Mouse (Mus musculus) CD4-positive helper T cell, adult 2 months (primary cell): ENCODE data around the gene Smo.
"Not testable (repeated sequence)": the region's sequence is repeated elsewhere in the genome, so short reads cannot be mapped to it uniquely, and the experiment has no call there.

Experiments
- DNase-seq: peaks from one replicate; pipeline ENCODE4 v3.0.0-alpha.2; 2012; ENCODE audit warnings: low read depth, missing footprints, low spot score

Smo gene

GRCm38 (mm10) chr6:29726576-29727200, 8.6 kb upstream of the Smo start:
- DNase-seq = no peak

- DNase-seq = no peak
Measured at GRCm38 (mm10) chr6:29728035-29728434, 7.3 kb upstream of the Smo start.

DNA sequence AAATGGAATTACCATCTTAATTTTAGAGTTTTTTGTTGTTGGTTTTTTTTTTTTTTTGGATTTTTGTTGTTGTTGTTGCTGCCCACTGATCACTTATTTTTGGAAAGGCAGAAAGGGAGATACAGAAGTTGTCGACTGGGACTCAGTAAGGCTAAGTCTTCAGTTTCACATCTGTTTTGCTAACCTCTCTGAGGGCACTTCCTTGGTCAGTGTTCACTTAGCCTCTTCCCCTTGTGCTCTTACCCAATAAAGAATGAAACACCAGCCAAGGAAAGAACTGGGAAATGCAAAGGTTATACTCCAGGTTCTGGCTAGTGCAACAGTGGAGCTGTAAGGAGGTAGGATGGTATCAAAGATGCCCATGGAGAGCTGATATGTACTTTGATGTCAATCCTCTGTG, 5.8 kb upstream of the Smo start:
- no peak for DNase-seq

- peak; percentile 44 for DNase-seq
Measured at GRCm38 (mm10) chr6:29735689-29736451, 567 bp downstream of the Smo start.

DNA sequence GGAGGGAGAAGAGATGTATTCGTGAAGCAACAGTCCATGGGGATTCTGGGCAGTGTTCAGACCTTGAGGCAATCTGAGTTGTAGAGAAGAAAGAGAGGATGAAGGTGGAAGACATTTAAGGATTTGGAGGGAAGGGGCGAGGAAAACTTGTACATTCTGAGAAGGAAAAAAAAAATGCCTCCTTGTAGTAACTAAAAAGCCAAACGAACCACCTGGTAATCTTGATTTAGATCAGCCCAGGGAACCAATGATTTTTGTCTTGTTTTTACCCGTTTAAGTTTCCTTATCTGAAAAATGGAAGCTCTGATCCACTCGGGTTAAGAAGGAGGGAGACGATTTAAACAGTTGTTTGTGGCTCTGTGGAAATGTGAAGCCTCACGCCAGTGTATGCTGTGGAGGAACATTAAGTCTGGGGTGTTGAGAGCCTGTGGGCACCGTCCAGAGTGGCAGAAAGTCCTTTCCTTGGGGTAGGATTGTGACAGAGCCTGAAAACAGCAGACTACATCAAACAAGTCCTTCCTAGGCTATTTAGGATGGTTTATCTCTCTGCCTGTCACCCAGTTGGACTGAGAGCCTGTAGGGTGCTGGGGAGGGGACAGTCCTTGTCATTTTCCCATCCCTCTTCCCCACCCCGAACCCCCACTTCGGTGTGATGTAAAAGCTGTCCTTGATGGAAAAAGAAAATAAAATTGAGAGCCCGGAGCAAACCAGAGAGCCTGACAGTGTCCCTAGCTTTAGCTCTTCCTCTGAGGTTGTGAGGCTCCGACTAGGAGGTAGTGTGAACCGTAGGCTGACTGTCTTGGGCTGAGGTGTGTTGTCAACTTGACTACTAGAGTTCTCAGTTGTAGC, 1.5 kb downstream of the Smo start:
- DNase-seq = peak; percentile 21

DNA sequence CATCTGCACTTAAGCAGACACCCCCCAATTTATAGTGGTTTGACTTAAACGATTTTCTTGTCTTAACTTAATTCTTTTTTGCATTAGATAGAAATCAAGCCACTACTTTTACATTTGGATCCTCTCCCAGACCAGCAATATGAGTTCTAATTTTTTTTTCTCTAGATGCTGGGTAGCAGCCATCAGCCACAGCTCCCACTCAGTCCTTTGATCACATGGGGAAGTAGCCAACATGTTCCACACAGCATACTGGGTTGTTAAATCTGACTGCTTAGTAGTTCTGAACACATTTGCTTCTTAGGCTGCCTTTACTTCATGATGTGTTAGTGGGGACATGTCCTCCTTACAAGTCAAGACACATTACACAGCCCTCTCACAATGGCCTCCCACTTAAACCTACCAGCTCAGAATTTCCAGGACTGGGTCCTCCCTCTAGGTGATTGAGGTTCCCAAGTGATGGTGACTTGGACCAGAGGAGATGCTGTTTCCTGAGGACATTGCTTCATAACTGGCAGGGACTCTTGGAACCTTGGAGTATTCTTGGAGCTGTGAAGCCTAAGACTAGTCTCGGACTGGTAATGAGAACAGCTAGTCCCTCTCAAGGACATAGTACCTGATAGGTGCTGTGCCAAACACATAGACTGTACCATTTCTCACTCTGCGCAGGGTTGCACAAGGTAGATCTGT, 16.3 kb downstream of the Smo start:
- no peak for DNase-seq

GRCm38 (mm10) chr6:29753336-29753735, 18.0 kb downstream of the Smo start:
- DNase-seq = no peak

DNA sequence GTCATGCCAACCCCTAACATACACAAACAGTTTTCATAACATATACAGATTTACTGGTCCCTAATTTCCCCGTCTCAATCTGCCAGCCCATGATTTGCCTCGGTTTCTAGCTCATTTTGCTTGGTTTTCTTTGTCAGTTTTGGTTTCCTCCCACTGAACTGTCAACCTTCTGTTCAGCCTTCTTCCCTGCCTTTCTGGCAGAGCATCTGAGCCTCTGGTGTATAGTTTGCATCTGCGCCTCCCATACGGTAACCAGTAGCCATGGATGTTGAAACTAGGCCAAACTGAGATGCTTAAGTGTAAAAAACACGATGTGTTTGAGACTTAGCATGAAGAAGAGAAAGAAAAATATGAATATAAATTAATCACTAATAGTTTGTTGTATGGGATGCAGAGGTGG, 20.7 kb downstream of the Smo start:
- no peak for DNase-seq

- no peak for DNase-seq
Measured at GRCm38 (mm10) chr6:29756476-29756875, 21.2 kb downstream of the Smo start.

DNA sequence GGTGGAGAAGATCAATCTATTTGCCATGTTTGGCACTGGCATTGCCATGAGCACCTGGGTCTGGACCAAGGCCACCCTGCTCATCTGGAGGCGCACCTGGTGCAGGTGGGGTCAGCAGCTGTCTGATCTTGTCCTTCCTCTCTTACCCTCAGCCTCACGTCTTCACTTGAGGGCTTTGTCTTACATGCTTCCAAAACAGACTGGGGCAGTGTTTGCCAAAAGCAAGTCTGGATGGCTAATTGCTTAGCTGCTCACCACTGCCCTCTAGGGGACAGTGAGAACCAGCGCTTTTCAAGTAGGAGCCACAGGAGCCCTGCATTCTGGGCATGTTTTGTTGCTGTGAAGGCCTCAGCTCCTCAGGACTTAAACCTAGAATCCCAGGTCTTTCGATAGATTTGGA, 23.1 kb downstream of the Smo start:
- DNase-seq = peak; percentile 67

- no peak for DNase-seq
Measured at GRCm38 (mm10) chr6:29759012-29759679, 23.8 kb downstream of the Smo start.

GRCm38 (mm10) chr6:29760397-29760796, 25.1 kb downstream of the Smo start:
- not testable (repeated sequence) for DNase-seq

- no peak for DNase-seq
Measured at GRCm38 (mm10) chr6:29761282-29761681, 26.0 kb downstream of the Smo start.

- peak; percentile 35 for DNase-seq
Measured at GRCm38 (mm10) chr6:29762524-29762923, 27.2 kb downstream of the Smo start.

- DNase-seq = no peak
Measured at GRCm38 (mm10) chr6:29766874-29767273, 31.6 kb downstream of the Smo start.

- peak; percentile 99 for DNase-seq
Measured at GRCm38 (mm10) chr6:29767813-29768660, 32.7 kb downstream of the Smo start, which contains the start of gene Ahcyl2. Ahcyl2 (plus strand) TSS chr6:29768011.

DNA sequence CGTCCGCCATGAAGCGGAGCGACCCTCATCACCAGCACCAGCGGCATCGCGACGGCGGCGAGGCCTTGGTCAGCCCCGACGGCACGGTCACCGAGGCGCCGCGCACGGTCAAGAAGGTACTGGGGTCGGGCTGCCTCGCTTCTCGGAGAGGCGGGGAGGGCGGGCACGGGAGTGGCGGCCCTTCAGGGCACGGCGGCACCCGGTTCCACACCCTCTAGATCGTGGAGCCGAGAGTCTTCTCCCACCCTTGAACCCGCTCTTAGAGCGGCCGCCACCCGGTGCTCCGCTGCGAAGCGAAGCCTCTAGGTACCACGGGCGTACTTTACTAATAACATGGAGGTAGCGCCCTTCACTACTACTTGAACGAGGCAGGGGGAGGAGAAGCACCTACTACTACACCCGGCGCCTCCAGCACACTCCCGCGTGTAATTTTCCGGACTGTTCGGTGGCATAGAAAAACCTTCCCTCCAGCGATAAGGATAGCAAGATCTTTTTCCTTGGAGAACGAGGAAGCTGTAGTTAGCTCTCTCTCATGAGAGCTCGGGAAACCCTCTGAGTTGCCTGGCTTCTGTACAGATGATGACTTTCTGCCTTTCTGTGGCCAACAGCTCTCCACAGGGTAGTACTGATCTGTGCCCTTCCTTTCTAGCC, 33.6 kb downstream of the Smo start:
- DNase-seq = peak; percentile 66

GRCm38 (mm10) chr6:29770672-29771321, 35.5 kb downstream of the Smo start:
- no peak for DNase-seq

DNA sequence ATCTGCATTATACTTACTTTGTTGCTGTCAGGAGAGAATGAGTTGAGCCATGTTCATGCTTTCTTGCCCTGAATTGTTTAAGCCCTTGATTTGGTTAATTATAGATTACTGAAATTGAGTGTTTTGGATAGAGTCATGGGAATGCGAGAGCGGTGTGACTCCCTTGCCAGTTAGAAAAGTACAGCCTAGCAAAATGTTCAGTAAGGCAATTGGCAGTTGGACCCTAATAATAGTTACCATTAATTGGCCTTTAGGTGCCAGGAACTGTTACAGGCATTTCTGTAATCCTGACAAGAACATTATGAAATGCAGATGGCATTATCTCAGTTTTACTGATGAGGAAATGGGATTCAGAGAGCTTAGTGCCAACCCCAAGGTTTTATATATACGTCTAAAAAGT, 36.9 kb downstream of the Smo start:
- DNase-seq = no peak
